Mouse (Mus musculus) intestine, postnatal 0 days (tissue): ENCODE results near the gene Uqcrc1. TPM values are rescaled to one million over a fixed set of nuclear protein-coding genes. Genes with fewer than 3 reads are reported as not detected.

Source experiments
- ATAC-seq: fragments of 200-750 bp; cut with Nextera tagmentation; 2 replicates; pipeline ENCODE4 v1.8.0; 2017; ENCODE audit warnings: mild to moderate bottlenecking, moderate TSS enrichment, moderate library complexity
- H3K27ac ChIP-seq: fragments of 300-500 bp; sonication (generic); 2 replicates; pipeline ENCODE4 v1.5.1; 2014; ENCODE audit warnings: mild to moderate bottlenecking, low read depth, low read length, moderate library complexity
- H3K27me3 ChIP-seq: fragments of 300-500 bp; sonication (generic); replicated peaks from 2 replicates; pipeline ENCODE4 v1.6.1; 2014; ENCODE audit warnings: low read length, mixed read lengths; ENCODE audit not compliant: control insufficient read depth, insufficient read depth
- H3K36me3 ChIP-seq: fragments of 300-500 bp; sonication (generic); 2 replicates; pipeline ENCODE4 v1.6.1; 2014; ENCODE audit warnings: mild to moderate bottlenecking, moderate library complexity; ENCODE audit not compliant: control insufficient read depth, insufficient read depth
- H3K4me1 ChIP-seq: fragments of 300-500 bp; sonication (generic); replicated peaks from 2 replicates; pipeline ENCODE4 v1.6.1; 2014; ENCODE audit warnings: antibody characterized with exemption, low read length, mixed read lengths; ENCODE audit not compliant: control insufficient read depth, insufficient read depth
- H3K4me2 ChIP-seq: fragments of 300-500 bp; sonication (generic); replicated peaks from 2 replicates; pipeline ENCODE4 v1.6.1; 2014; ENCODE audit warnings: low read depth, mild to moderate bottlenecking, moderate library complexity
- H3K4me3 ChIP-seq: fragments of 300-500 bp; sonication (generic); 2 replicates; pipeline ENCODE4 v1.5.1; 2014; ENCODE audit warnings: low read depth, low read length
- H3K9ac ChIP-seq: fragments of 300-500 bp; sonication (generic); 2 replicates; pipeline ENCODE4 v1.6.1; 2014; ENCODE audit warnings: mild to moderate bottlenecking, low read depth, low read length
- H3K9me3 ChIP-seq: fragments of 300-500 bp; sonication (generic); 2 replicates; pipeline ENCODE4 v1.6.1; 2016; ENCODE audit warnings: mixed run types; ENCODE audit not compliant: control insufficient read depth
- CTCF ChIP-seq: sonication (generic); IDR thresholded peaks from 2 replicates; pipeline ENCODE4 v1.5.1; 2016; ENCODE audit warnings: low read depth, mild to moderate bottlenecking, control low read depth, antibody characterized with exemption, moderate library complexity
- WGBS: fragments of 180-500 bp; shearing (Covaris S2); extraction: QIAGEN DNeasy Blood & Tissue Kit; methylation state at CpG from one replicate; pipeline ENCODE4 v1.1.7; 2014; 5-methylcytosine and 5-hydroxymethylcytosine counted together
- polyA plus RNA-seq: library from polyadenylated mRNA; unstranded; fragments of >200 nt; fragmentation: Nextera tagmentation; extraction: Ambion mirVana; gene quantifications from 2 replicates; pipeline ENCODE4 v1.2.1, GENCODE M21; 2015

Gene Uqcrc1
- polyA plus RNA-seq, 1 experiment from 2014 or later = 585 TPM

- H3K4me2 ChIP-seq = 0 out of 2 replicates have a peak overlapping the region, but pooled peaks have one; percentile 6
- WGBS = 56% methylated on average over 4 of the region's 4 CpGs
- no peak for ATAC-seq
- TF ChIP-seq CTCF = no peak
- no peak overlapping the region for H3K9ac ChIP-seq
- no peak overlapping the region for H3K4me3 ChIP-seq
- peaks cover 12% of the 10 kb centered on the region for H3K4me1 ChIP-seq
- peak overlapping the region; percentile 42 for H3K27ac ChIP-seq
- H3K9me3 ChIP-seq = no peaks in the 10 kb centered on the region
- H3K27me3 ChIP-seq = no peaks in the 10 kb centered on the region
- no peaks in the 10 kb centered on the region for H3K36me3 ChIP-seq
Observed at GRCm38 (mm10) chr9:108989802-108990461, 53.5 kb downstream of the Uqcrc1 start.

DNA sequence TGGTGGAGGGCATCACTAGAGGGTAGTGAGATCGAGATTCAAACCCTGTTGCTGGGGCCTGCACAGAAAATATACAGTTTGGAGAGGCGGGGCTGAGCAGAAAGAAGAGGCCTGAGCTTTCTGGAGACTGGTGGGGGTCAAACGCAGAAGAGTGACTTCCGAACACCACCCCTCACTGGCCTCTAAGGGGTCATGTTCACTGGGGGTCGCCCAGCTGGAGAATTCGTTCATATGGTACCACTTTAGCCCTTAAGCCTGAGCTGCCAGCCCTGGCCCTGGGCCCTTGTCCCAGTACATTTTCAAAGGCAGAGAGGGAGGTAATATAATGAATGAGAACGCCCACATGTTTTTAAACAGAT lies 54.0 kb downstream of the Uqcrc1 start:
- Histone ChIP-seq H3K4me3 (no peak overlapping the region), H3K27me3 (no peaks in the 10 kb centered on the region), H3K9ac (no peak overlapping the region), H3K4me1 (peaks cover 12% of the 10 kb centered on the region), H3K9me3 (no peaks in the 10 kb centered on the region), H3K36me3 (no peaks in the 10 kb centered on the region), H3K27ac (peak overlapping the region; percentile 42; the same call in 1 of the 2 replicates), H3K4me2 (0 out of 2 replicates have a peak overlapping the region, but pooled peaks have one; percentile 6)
- TF ChIP-seq CTCF = no peak
- 78% methylated on average over 7 of the region's 7 CpGs for WGBS
- ATAC-seq = no peak

DNA sequence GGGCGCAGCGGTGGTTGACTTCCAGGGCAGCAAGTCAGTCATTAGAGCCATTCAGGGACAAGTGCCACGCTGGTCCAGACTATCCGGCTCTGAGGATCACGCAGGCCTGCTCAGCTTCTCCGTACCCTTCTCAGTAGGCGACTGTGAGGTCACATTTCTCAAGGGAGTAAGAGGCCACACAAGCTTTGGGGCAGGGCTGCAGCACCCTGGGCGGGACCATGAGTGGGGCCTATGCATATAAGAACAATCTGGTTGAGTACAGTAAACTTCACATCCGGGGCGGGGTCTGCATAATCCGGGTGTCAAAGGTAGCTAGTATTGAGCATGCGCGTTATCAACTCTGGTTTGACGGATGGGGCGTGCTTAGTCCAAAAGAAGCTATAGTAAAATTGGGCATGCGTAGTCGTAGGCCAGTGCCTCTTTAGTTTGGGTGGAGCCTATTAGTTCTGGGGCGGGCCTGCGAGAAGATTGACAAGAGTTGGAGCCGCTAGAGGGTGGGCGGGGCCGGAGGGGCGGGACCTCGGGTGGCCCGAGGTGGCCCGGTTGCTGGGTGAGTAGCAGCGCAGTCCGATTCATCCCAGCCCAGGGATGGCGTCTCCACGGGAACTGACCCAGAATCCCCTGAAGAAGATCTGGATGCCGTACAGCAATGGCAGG lies 55.1 kb downstream of the Uqcrc1 start, which contains the start of gene Pfkfb4:
Gene Pfkfb4 (plus strand): TSS at position 351 of the 657 bp plus-strand sequence.
- no peak for TF ChIP-seq CTCF
- no peaks in the 10 kb centered on the region for H3K9me3 ChIP-seq

GRCm38 (mm10) chr9:108992085-108992469 lies 55.6 kb downstream of the Uqcrc1 start:
- Histone ChIP-seq H3K4me3 (peak overlapping the region; percentile 51), H3K36me3 (no peaks in the 10 kb centered on the region), H3K9ac (peak overlapping the region; percentile 28; the same call in 1 of the 2 replicates), H3K27me3 (no peaks in the 10 kb centered on the region), H3K27ac (peak overlapping the region; percentile 76), H3K4me2 (peak overlapping the region; percentile 73), H3K4me1 (peaks cover 14% of the 10 kb centered on the region), H3K9me3 (no peaks in the 10 kb centered on the region)
- peak; percentile 9 for ATAC-seq
- no peak for TF ChIP-seq CTCF
- 10% methylated on average over 18 of the region's 18 CpGs for WGBS

More for the DNA sequence above, 55.1 kb downstream of the Uqcrc1 start, which contains the start of gene Pfkfb4:
- peak within 1 kb of the TSS; percentile 51 for H3K4me3 ChIP-seq
- H3K27me3 ChIP-seq = no peaks in the 10 kb centered on the region
- H3K27ac ChIP-seq = peak within 1 kb of the TSS; percentile 82
- under 1% methylated on average over 31 of the region's 31 CpGs for WGBS
- H3K4me1 ChIP-seq = peaks cover 14% of the 10 kb centered on the region
- H3K9ac ChIP-seq = peak within 1 kb of the TSS; percentile 28; the same call in 1 of the 2 replicates
- H3K4me2 ChIP-seq = peak within 1 kb of the TSS; percentile 73
- ATAC-seq = peak; percentile 88
- H3K36me3 ChIP-seq = no peaks in the 10 kb centered on the region

DNA sequence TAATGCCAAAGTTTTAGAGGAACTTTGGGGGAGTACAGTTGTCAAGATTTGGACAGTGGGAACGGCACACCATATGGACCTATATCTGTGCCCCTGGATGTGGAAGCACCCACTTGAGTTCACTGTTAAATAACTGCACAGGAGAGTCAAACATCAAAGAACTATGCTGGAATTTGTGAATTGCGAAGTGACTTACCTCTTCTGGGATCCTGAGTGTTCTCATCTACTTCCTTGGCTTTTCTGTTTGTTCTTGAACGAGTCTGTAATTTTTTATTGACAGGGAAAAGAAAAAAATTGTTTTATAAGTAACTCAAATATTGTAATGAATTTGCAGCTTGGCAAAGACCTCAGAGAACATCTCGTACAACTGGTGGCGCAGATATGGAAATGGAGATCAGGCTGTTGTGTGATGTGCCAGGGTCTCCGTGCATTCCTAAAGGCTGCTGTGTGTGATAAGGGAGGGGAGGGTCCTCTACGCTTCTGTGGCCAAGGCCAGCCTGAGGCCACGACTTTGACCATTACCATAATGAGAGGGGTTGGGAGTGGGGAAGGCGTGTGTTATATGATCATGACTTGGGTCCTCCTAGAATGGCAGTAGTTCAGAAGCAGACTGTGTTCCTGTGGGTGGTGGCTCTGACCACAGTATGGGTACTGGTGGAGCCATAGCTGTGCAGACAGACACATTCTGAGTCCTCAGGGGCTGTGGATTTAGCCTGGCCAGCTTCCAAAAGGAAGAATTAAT lies 56.4 kb downstream of the Uqcrc1 start:
- TF ChIP-seq CTCF = no peak
- peak overlapping the region; percentile 51 for H3K4me3 ChIP-seq

GRCm38 (mm10) chr9:108996411-108996810 lies 60.0 kb downstream of the Uqcrc1 start:
- Histone ChIP-seq H3K27ac (peak overlapping the region; percentile 89), H3K9ac (no peak overlapping the region), H3K27me3 (no peaks in the 10 kb centered on the region), H3K9me3 (no peaks in the 10 kb centered on the region), H3K4me2 (no peak overlapping the region), H3K4me3 (no peak overlapping the region), H3K4me1 (peaks cover 2% of the 10 kb centered on the region; the same call in 1 of the 2 replicates), H3K36me3 (peaks cover 8% of the 10 kb centered on the region; the same call in 1 of the 2 replicates)
- 30% methylated on average over 9 of the region's 9 CpGs for WGBS
- peak; percentile 52 for ATAC-seq
- TF ChIP-seq CTCF = no peak

More for the DNA sequence above, 56.4 kb downstream of the Uqcrc1 start:
- Histone ChIP-seq H3K4me1 (peaks cover 14% of the 10 kb centered on the region), H3K4me2 (peak overlapping the region; percentile 73), H3K27ac (peak overlapping the region; percentile 89), H3K27me3 (no peaks in the 10 kb centered on the region), H3K9ac (peak overlapping the region; percentile 28; the same call in 1 of the 2 replicates), H3K36me3 (no peaks in the 10 kb centered on the region), H3K9me3 (no peaks in the 10 kb centered on the region)
- 69% methylated on average over 9 of the region's 9 CpGs for WGBS
- no peak for ATAC-seq
